Mouse (Mus musculus) neural tube, embryonic 13.5 days (tissue): ENCODE measurements around the gene Lrrc25. TPM values are rescaled to one million over a fixed set of nuclear protein-coding genes. Genes with fewer than 3 reads are reported as not detected.
"Not testable (repeated sequence)": the region's sequence is repeated elsewhere in the genome, so short reads cannot be mapped to it uniquely, and the experiment has no call there.

Experiments used
- ATAC-seq: fragments of 200-750 bp; cut with Nextera tagmentation; 2 replicates; pipeline ENCODE4 v1.8.0; 2017; ENCODE audit warnings: low read depth, mild to moderate bottlenecking, moderate TSS enrichment, moderate library complexity
- H3K27ac ChIP-seq: fragments of 300-500 bp; sonication (generic); replicated peaks from 2 replicates; pipeline ENCODE4 v1.5.1; 2015; ENCODE audit warnings: moderate library complexity, mild to moderate bottlenecking, inconsistent platforms
- H3K27me3 ChIP-seq: fragments of 300-500 bp; sonication (generic); 2 replicates; pipeline ENCODE4 v1.6.1; 2015; ENCODE audit warnings: mild to moderate bottlenecking, inconsistent platforms
- H3K36me3 ChIP-seq: fragments of 300-500 bp; sonication (generic); 2 replicates; pipeline ENCODE4 v1.6.1; 2015; ENCODE audit warnings: mild to moderate bottlenecking, inconsistent platforms
- H3K4me1 ChIP-seq: fragments of 300-500 bp; sonication (generic); replicated peaks from 2 replicates; pipeline ENCODE4 v1.6.1; 2015; ENCODE audit warnings: inconsistent platforms
- H3K4me2 ChIP-seq: fragments of 300-500 bp; sonication (generic); 2 replicates; pipeline ENCODE4 v1.6.1; 2015; ENCODE audit warnings: inconsistent platforms, mild to moderate bottlenecking, moderate library complexity
- H3K4me3 ChIP-seq: fragments of 300-500 bp; sonication (generic); 2 replicates; pipeline ENCODE4 v1.5.1; 2015; ENCODE audit warnings: mild to moderate bottlenecking, inconsistent platforms
- H3K9ac ChIP-seq: fragments of 300-500 bp; sonication (generic); 2 replicates; pipeline ENCODE4 v1.6.1; 2015; ENCODE audit warnings: moderate library complexity, mild to moderate bottlenecking, inconsistent platforms
- H3K9me3 ChIP-seq: fragments of 300-500 bp; sonication (generic); 2 replicates; pipeline ENCODE4 v1.6.1; 2016; ENCODE audit warnings: inconsistent platforms
- WGBS: fragments of 180-500 bp; shearing (Covaris S2); methylation state at CpG from one replicate; pipeline ENCODE4 v1.1.7; 2015; 5-methylcytosine and 5-hydroxymethylcytosine counted together
- polyA plus RNA-seq: library from polyadenylated mRNA; unstranded; fragments of >200 nt; fragmentation: Nextera tagmentation; extraction: Ambion mirVana; gene quantifications from 2 replicates; pipeline ENCODE4 v1.2.1, GENCODE M21; 2015

Gene Lrrc25
- 1.5 and 1.8 TPM in 2 replicates for polyA plus RNA-seq

- 91% methylated on average over 3 of the region's 3 CpGs for WGBS
- Histone ChIP-seq H3K27me3 (peaks cover 7% of the 10 kb centered on the region; the same call in 1 of the 2 replicates), H3K27ac (no peak within 1 kb of the TSS), H3K4me1 (peaks cover 13% of the 10 kb centered on the region), H3K9me3 (no peaks in the 10 kb centered on the region), H3K4me3 (no peak within 1 kb of the TSS), H3K4me2 (no peak within 1 kb of the TSS), H3K36me3 (no peaks in the 10 kb centered on the region), H3K9ac (no peak within 1 kb of the TSS)
- no peak for ATAC-seq
Measured at GRCm38 (mm10) chr8:70615894-70616293, at the start of gene Lrrc25. TSS of gene Lrrc25 (plus strand) at chr8:70616155.

GRCm38 (mm10) chr8:70570360-70570759 is 45.6 kb upstream of the Lrrc25 start:
- H3K36me3 ChIP-seq: peaks cover 16% of the 10 kb centered on the region
- H3K9me3 ChIP-seq: no peaks in the 10 kb centered on the region
- no peak for ATAC-seq
- no peaks in the 10 kb centered on the region for H3K27me3 ChIP-seq
- no peak overlapping the region for H3K4me3 ChIP-seq
- no peak overlapping the region for H3K27ac ChIP-seq
- peaks cover 20% of the 10 kb centered on the region for H3K4me1 ChIP-seq
- H3K9ac ChIP-seq: no peak overlapping the region
- no peak overlapping the region for H3K4me2 ChIP-seq

- Histone ChIP-seq H3K9me3 (no peaks in the 10 kb centered on the region), H3K27ac (no peak overlapping the region), H3K4me2 (no peak overlapping the region), H3K4me1 (peaks cover 15% of the 10 kb centered on the region; the same call in 1 of the 2 replicates), H3K9ac (0 out of 2 replicates have a peak overlapping the region, but pooled peaks have one; percentile 8), H3K27me3 (no peaks in the 10 kb centered on the region), H3K36me3 (peaks cover 17% of the 10 kb centered on the region), H3K4me3 (no peak overlapping the region)
- ATAC-seq: no peak
- 87% methylated on average over 6 of the region's 6 CpGs for WGBS
Measured at GRCm38 (mm10) chr8:70570990-70571389, 45.0 kb upstream of the Lrrc25 start.

DNA sequence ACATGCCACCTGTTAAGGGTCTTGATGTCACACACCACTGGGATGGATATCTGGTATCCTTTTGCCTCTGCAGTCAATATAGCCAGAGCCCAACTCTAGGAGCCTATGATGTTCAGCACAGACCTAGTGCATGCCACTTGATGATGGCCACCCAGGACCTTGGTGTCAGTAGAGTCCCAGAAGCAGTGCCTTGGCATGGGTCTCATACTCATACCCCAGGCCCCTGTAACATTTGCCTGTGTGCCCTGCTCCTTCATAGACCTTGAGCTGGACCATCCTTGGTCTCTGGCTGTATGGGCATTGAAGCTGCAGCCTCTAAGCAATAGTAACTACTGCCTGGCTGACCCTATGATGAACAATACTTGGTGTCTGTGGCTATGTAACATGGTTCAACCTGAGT is 41.7 kb upstream of the Lrrc25 start:
- H3K36me3 ChIP-seq: peaks cover 42% of the 10 kb centered on the region
- no peak overlapping the region for H3K4me2 ChIP-seq
- no peak overlapping the region for H3K27ac ChIP-seq
- H3K4me1 ChIP-seq: peaks cover 15% of the 10 kb centered on the region; the same call in 1 of the 2 replicates
- no peak overlapping the region for H3K9ac ChIP-seq
- no peak for ATAC-seq
- H3K27me3 ChIP-seq: no peaks in the 10 kb centered on the region
- no peaks in the 10 kb centered on the region for H3K9me3 ChIP-seq
- no peak overlapping the region for H3K4me3 ChIP-seq

DNA sequence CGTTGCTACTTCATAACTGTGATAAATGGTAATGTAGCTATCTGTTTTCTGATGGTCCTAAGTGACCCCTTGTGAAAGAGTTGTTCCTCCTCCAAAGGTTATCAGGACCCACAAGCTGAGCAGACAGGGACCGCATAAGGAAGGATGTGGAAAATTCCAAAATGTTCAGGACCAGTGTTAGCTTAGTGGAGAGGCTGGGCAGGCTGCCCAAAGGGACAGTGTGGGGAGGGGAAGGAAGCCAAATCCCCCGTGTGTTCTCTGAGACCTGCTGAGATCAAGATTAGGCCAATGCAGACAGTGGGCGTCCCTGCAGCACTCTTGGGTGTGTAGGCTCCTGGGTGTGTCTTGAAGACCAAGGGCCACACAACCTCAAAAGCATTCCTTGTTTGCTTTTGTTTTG is 41.0 kb upstream of the Lrrc25 start:
- H3K4me3 ChIP-seq: no peak overlapping the region
- no peak overlapping the region for H3K9ac ChIP-seq
- no peak overlapping the region for H3K27ac ChIP-seq
- no peak for ATAC-seq
- H3K36me3 ChIP-seq: peaks cover 43% of the 10 kb centered on the region
- 83% methylated on average over 4 of the region's 4 CpGs for WGBS
- no peaks in the 10 kb centered on the region for H3K9me3 ChIP-seq
- H3K4me1 ChIP-seq: peaks cover 12% of the 10 kb centered on the region; the same call in 1 of the 2 replicates
- H3K27me3 ChIP-seq: no peaks in the 10 kb centered on the region
- H3K4me2 ChIP-seq: no peak overlapping the region

DNA sequence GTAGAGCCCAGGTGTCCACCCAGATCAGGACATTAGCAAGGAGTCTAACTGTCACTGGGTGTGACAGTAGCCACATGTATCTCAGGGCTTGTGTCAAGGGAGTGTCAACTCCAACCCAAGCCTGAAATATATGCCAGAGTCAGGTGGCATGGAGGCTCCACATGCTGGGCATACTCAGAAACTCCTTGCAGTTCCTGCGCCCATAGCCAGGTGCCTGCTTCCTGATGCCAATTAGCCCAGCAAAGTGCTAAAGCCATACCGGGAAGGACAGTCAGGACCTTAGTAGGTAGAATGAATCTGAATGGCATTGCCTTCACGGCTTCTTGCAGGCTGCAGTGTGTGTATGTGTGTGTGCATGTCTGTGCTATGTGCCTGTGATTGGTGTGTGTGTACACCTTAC is 38.7 kb upstream of the Lrrc25 start:
- no peaks in the 10 kb centered on the region for H3K4me1 ChIP-seq
- H3K27ac ChIP-seq: no peak overlapping the region
- H3K4me3 ChIP-seq: no peak overlapping the region
- no peak overlapping the region for H3K4me2 ChIP-seq
- peaks cover 66% of the 10 kb centered on the region for H3K36me3 ChIP-seq
- no peak for ATAC-seq
- no peaks in the 10 kb centered on the region for H3K27me3 ChIP-seq
- H3K9me3 ChIP-seq: no peaks in the 10 kb centered on the region
- 93% methylated on average over 3 of the region's 3 CpGs for WGBS
- no peak overlapping the region for H3K9ac ChIP-seq

DNA sequence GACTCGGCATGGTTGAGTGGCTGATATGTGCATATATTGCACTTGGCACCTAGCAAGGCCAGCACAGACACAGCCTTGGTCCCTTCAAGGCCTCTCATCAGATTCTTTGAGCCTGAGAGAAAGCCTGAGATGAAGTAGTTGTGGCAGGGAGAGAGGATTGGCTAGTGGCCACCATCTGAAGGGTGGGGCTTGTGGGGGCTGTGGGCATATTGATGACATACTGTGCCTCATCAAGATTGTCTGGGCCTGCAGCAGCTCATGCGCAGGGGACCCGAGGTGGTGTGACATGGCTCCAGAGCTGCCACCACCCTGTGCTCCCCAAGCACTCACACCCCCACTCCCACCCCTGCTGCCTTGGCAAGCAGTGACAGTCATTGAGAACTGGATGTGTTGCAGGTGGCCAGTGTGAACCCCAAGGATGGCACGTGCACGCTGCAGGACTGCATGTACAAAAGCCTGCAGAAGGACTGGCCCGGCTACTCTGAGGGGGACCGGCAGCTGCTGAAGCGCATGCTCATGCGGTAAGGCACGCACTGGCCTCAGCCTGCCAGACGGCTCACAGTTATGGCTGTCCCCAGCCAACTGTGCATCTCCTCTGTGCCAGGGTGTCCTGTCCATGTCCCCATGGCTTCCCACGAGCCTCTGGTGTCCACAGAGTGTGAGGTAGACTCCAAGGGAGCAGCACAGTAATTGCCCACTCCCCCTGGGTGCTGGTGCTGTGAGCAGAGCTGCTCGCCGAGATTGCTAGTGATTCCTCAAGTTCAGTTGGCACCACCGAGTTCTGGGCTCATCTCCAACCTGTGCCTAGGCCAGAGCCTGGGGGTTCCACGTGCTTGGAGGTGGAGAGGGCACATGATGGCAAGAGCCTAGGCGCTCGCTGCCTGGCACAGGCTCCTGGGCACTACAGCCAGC is 32.2 kb upstream of the Lrrc25 start:
- H3K27me3 ChIP-seq: no peaks in the 10 kb centered on the region
- no peaks in the 10 kb centered on the region for H3K4me1 ChIP-seq
- H3K9ac ChIP-seq: no peak overlapping the region
- H3K4me2 ChIP-seq: no peak overlapping the region
- ATAC-seq: no peak
- H3K9me3 ChIP-seq: no peaks in the 10 kb centered on the region
- H3K36me3 ChIP-seq: peaks cover 91% of the 10 kb centered on the region
- no peak overlapping the region for H3K27ac ChIP-seq
- H3K4me3 ChIP-seq: no peak overlapping the region
- WGBS: 90% methylated on average over 18 of the region's 18 CpGs

GRCm38 (mm10) chr8:70584606-70585257 is 31.2 kb upstream of the Lrrc25 start:
- H3K36me3 ChIP-seq: peaks cover 94% of the 10 kb centered on the region
- no peaks in the 10 kb centered on the region for H3K27me3 ChIP-seq
- WGBS: 90% methylated on average over 9 of the region's 9 CpGs
- H3K9me3 ChIP-seq: no peaks in the 10 kb centered on the region
- ATAC-seq: peak; percentile 34; the same call in 1 of the 2 replicates
- no peak overlapping the region for H3K4me2 ChIP-seq
- H3K9ac ChIP-seq: no peak overlapping the region
- no peak overlapping the region for H3K4me3 ChIP-seq
- H3K4me1 ChIP-seq: no peaks in the 10 kb centered on the region
- H3K27ac ChIP-seq: 0 out of 2 replicates have a peak overlapping the region, but pooled peaks have one; percentile 13

DNA sequence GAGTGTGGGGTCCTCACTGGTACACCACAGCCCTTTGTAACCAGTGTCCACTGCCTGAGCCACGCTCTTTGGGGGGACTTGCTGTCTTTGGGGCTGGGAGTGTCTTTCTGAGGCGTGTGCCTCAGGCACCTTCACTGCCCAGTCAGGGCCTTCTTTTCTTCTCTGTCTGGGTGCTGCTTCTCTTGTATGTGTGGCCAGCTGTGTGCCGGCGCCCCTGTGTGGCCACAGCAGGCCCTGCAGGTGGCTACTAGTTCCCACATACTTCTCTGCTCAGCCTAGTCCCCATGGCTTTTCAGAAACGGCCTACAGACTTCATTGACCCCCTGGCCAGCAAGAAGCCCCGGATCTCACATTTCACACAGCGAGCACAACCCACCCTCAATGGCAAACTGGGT is 30.7 kb upstream of the Lrrc25 start:
- no peaks in the 10 kb centered on the region for H3K4me1 ChIP-seq
- H3K9me3 ChIP-seq: no peaks in the 10 kb centered on the region
- no peak overlapping the region for H3K9ac ChIP-seq
- H3K27me3 ChIP-seq: no peaks in the 10 kb centered on the region
- WGBS: 41% methylated on average over 7 of the region's 7 CpGs
- H3K27ac ChIP-seq: 0 out of 2 replicates have a peak overlapping the region, but pooled peaks have one; percentile 13
- H3K4me2 ChIP-seq: no peak overlapping the region
- peak; percentile 46 for ATAC-seq
- peaks cover 95% of the 10 kb centered on the region for H3K36me3 ChIP-seq
- no peak overlapping the region for H3K4me3 ChIP-seq

GRCm38 (mm10) chr8:70587955-70588354 is 28.0 kb upstream of the Lrrc25 start:
- not testable (repeated sequence) for H3K27me3 ChIP-seq, H3K4me1 ChIP-seq, H3K4me2 ChIP-seq, ATAC-seq, H3K4me3 ChIP-seq, H3K9me3 ChIP-seq, H3K9ac ChIP-seq, H3K27ac ChIP-seq
- WGBS: 98% methylated on average over 4 of the region's 4 CpGs
- peaks cover 89% of the 10 kb centered on the region for H3K36me3 ChIP-seq

DNA sequence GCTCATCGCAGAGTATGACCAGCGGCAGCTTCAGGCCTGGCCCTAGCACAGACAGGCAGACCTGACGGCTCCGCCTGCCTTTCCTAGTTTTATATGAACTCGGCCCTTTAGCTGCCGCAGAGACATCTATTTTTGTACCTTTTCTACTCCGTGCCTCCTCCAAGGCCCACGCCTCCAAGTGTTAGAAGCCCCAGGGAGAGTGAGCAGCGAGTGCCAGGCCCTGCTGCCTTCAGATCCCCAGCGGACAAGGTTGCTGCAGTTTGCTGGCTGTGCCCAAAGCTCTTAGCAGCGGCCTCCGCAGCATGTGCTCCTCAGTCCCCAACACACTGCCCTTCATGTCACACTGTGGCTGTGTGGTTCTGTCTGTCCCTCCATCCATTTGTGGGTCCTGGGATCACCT is 24.4 kb upstream of the Lrrc25 start:
- Histone ChIP-seq H3K27ac (no peak overlapping the region), H3K4me2 (no peak overlapping the region), H3K4me1 (peaks cover 34% of the 10 kb centered on the region), H3K36me3 (peaks cover 66% of the 10 kb centered on the region), H3K9ac (no peak overlapping the region), H3K4me3 (no peak overlapping the region), H3K9me3 (no peaks in the 10 kb centered on the region), H3K27me3 (peaks cover 9% of the 10 kb centered on the region)
- ATAC-seq: no peak
- WGBS: 91% methylated on average over 12 of the region's 12 CpGs

- 55% methylated on average over 8 of the region's 8 CpGs for WGBS
- Histone ChIP-seq H3K9me3 (no peaks in the 10 kb centered on the region), H3K4me2 (peak overlapping the region; percentile 99), H3K36me3 (peaks cover 56% of the 10 kb centered on the region), H3K4me3 (peak overlapping the region; percentile 67), H3K27me3 (peaks cover 15% of the 10 kb centered on the region), H3K4me1 (peaks cover 50% of the 10 kb centered on the region), H3K27ac (peak overlapping the region; percentile 75), H3K9ac (peak overlapping the region; percentile 80; the same call in 1 of the 2 replicates)
- ATAC-seq: no peak
Measured at GRCm38 (mm10) chr8:70593173-70593572, 22.8 kb upstream of the Lrrc25 start.
